Mouse (Mus musculus) CH12.LX (cell line): ENCODE measurements at regions not wholly inside any gene's neighbourhood (a gene's known extent, or its start where the extent isn't known, plus 50 kb on each side); places are given as distances from the start of the nearest gene placed in this dataset.

Experiments used
- CTCF ChIP-seq, 2 experiments: IDR thresholded peaks in 1 of 2; conservative IDR thresholded peaks in 1 of 2; 2 replicates each; pipeline ENCODE4 v1.5.1; 2011 to 2012; ENCODE audit warnings: low read depth in 2 of 2, low read length in 2 of 2, improper control_type of control experiment in 1 of 2, inconsistent platforms in 1 of 2, mild to moderate bottlenecking in 1 of 2, moderate library complexity in 1 of 2
- EP300 ChIP-seq: IDR thresholded peaks from 2 replicates; pipeline ENCODE4 v1.6.1; 2011; ENCODE audit warnings: low read length, improper control_type of control experiment
- USF1 ChIP-seq: IDR thresholded peaks from 2 replicates; pipeline ENCODE4 v1.6.1; 2014; ENCODE audit warnings: low read depth, mild to moderate bottlenecking, inconsistent platforms, low read length, improper control_type of control experiment
- ZNF384 ChIP-seq: IDR thresholded peaks from 2 replicates; pipeline ENCODE4 v1.6.1; 2012; ENCODE audit warnings: low read depth, low read length, improper control_type of control experiment, inconsistent platforms

DNA sequence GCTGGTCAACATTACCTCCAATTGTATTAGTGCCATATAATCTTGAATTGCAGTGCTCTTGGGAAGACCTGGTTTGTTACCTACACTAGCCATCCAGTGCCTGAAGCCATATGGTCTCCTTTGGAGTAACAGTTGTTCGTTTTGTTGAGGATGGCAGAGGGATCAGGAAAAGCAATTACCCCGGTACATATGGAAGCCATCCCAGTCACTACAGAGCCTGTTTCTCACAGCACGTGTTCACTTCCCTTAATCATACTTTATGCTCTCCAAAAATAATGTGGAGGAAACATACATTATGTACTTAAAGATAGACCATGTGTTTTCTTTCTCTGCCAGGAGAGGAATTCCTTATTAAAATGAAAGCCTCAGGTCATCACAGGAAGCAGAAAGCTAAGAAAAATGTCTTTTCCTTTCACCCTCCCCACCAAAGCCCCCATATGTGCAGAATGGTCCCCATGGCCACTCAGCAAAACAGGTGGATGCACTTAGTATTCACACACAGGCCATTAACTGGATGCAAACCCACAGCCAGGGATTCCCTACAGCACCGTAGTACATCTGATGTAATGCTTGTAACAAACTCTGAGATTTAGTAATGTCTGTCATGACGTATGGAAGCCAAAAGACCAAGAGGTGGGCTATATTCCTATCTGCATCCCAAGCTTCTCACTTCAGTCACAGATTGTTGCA is 397.4 kb upstream of the Mctp2 start:
- TF ChIP-seq USF1 (no peak), ZNF384 (no peak), CTCF (conservative IDR thresholded peaks at IDR 0.05 in 1 of 2, IDR thresholded peaks at IDR 0.05 in 1 of 2; ENCODE audit: low read depth in 2 of 2, low read length in 2 of 2) (no peak), EP300 (no peak)
